Mouse (Mus musculus): ENCODE data around the gene Dhh.
A peak's percentile ranks its signal among the peaks of the same experiment; 100 is the strongest.

Dhh gene

DNA sequence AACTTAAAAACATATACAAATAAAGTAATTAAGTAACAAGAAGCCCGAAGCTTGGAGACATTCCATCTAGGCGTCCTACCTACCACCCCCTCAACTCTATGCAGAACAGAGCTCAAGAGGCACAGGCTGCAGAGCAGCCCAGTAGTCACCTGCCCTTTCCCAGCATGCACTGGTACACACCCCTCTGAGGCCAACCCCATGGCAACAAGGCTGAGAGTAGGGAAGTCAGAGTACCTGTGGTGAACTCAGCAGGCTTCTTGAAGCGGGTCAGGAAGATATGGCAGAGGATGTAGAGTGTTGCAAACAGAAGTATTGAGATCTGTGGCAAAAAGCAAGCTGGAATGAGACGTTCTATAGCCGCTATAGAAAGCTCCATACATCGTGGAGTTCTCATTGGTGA lies 16.6 kb upstream of the Dhh start:
- no peak for DNase-seq

DNA sequence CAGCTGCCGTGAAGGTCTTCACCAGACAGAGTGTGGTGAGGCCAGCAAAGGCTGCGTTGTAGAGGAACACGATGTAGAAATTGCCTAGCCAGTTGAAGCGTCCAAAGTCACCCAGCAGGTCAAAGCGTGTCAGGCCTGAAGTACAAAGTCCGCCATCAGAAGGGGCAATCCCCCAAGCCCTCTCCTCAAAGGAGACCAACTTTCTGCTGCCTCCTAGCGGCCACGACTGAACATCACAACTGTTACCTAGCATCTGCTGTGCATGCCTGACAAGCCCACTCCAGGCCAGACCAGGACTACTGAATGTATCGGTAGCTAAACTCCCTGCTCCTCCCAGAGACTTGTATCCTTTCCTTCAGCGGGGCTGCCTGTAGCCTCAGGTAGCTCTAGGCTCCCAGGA lies 6.4 kb upstream of the Dhh start:
- peak in 1 of 2 experiments; percentile 40 for DNase-seq

DNA sequence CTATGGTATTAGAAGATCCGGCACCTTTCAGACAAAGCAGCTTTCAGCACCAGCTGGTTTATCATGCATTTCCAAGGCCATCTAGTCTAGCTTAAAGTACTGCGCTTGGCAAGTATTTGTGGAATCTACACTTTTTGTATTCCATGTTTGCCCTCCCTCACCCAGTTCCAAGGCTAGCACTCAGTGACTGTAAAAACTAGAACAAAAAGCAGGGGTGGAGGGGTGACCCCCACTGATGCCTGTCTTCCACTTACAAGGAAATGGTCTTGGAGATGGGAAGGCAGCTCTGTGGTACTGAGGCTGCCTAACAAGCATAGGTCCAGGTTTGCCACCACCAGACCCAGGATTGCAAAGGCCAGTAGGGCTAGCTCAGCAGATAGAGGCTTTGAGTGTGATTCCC lies 4.3 kb upstream of the Dhh start:
- no peak for DNase-seq

DNA sequence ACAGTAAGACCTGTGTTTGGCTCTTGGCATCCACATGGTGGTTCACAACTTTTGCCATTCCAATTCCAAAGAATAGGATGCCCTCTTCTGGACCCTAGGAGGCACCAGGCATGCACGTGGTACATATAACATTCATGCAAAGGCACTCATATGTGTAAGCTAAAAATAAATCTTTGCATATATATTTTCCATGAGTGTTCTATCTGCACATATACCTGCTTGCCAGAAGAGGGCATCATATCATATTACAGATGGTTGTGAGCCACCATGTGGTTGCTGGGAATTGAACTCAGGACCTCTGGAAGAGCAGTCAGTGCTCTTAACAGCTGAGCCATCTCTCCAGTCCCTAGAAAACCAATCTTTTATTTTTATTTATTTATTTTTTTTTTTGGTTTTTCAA lies 3.2 kb upstream of the Dhh start:
- no peak for DNase-seq

DNA sequence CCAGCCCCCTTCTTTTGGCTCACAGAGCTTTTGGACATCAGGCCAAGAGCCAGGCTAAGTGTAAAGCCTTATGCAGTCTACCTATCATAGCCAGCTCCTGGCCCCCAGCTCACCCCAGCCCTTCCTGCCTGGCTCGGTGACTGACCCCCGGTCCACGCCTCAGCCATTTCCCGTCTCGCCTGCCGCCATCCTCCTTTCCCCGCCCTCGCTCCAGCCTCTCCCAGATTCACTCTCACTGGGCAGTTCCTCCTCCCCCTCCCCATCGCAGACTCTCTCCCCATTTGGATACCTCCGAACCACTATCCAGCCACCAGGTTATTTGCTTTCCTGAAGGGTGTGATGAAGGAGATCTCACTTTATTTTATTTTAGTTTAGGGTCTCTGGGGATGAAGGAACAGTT lies 845 bp downstream of the Dhh start:
- no peak for DNase-seq

DNA sequence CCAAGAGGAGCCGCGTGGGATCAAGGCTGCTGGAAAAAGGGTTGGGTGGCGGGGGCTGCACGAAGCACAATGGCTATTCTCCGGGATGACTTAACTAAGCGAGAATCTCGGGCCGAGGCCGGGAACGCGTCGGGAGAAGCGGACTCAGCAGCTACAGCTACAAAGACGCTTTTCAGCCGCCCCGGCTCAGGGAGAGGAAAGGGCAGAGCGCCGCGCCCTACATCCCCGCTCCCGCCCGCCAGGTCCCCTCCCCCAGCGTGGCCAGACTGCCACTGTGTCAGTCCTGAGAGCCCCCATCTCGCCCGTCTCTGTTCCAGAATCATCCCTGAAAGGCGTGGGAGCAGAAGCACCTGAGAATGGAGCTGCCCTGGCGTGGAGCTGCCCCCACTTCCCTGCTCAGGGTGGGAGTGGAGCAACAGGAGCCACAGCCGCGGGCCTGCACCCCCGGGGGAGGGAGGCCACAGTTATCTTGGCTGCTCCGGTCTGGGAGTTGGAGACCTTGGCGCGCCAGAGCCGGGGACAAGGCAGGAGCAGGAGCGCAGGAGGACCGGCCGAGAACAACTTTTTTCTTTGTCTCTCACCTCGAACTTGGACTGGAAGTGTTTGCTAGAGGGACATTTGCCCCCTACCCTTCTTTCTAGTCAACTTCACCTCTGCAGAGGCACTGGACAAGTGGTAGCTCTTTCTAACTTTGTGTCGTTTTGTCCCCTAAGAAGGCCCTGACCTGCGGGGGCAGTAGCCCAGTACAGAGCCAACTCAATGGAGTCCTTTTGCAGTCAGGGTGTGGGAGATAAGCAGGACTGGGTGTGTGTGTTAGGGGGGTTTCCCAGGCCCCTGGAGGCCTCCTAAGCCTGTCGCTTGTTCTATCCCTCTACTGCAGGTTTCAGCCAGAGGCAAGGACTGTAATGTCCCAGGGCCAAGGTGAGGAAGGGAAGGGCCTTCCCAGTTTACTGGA lies 2.4 kb downstream of the Dhh start:
- DNase-seq, result no peak

DNA sequence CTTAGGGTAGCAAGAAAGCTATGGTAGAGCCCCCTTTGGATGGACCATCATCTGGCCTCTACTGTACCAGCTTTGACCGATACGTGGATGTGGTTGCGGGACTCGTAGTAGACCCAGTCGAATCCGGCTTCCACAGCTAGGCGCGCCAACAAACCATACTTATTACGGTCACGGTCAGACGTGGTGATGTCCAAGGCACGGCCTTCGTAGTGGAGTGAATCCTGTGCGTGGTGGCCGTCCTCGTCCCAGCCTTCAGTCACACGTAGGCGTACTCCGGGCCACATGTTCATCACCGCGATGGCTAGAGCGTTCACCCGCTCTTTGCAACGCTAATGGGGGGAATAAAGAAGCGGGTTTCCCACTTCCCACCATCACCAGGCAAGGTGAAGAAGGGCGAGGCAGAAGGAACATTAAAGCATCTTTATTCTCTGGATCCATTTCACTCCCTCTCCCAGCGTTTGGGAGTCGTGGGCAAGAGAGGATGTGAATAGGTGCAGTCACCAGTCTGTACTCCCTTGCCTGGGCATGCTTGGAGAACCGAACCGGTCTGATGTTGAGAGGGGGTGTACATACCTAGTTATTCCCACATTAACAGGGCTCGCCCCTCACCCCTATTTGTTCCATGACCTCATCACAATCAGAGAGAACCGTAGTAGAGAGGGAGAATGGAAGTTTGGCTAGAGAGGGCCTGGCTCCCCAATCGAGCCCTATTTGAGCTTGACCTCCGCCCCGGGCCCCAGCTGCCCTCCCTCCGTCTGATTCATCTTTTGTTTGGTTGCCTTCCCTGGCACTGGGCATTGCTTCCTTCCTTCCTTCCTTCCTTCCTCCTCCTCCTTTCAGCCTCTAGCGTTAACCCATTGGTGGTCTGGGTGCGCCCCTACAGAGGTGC lies 3.4 kb downstream of the Dhh start:
- DNase-seq, result no peak

DNA sequence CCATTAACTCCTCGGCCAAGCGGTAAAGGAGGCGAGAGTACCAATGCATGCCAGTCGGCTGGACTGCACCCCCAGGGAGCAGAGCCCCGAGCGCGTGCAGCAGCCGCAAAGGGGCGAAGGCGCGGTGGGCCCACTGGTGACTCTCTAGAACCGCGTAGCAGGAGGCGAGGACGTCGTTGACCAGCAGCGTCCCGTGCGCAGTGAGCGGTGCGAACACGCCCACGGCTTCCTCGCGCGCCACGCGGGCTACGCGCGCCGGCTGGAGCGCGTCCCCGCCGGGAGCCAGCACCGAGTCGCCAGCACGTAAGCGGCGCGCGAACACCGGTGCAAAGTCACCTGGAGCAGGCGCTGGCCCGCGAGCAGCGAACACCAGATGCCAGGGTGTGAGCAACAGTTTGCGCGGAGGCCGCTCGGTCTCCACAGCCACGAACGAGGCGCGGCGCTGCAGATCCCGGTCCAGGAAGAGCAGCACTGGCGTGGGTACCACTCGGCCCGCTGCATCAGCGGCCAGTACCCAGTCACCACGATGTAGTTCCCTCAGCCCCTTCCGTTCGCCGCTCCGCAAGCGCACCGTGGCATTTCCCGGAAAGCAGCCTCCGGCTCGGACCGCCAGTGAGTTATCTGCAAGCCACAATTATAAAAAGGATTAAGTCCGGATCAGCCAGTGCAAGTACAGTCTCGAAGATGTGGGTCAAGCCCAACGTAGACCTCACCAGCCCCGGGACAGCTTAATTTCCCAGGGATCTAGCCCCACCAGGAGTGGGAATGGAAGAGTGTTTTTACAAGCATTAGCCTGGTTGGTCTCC lies 4.2 kb downstream of the Dhh start, which contains the start of gene Rhebl1:
Gene Rhebl1 (minus strand): TSS at position 601 of the 806 bp plus-strand sequence.
- DNase-seq, result peak in 1 of 2 experiments; percentile 37

DNA sequence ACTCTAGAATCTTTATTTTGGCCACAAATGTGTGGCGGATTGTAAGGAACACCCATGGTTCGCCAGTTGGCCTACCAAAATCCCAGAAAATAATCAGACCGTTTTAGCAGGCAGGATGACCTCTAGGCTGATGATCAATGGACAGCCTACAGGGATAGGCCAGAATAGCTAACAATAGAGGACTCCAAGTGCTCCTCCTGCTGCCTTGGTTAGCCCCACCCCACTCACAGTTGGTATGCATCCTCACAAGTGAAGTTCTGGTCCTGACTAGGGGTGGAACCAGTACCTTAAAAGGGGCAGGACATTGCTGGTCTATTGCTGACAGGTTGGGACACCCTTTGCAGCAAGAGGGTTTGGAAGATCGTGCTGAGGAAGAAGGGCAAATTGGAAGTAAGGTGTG lies 5.3 kb downstream of the Dhh start:
- DNase-seq, result no peak

DNA sequence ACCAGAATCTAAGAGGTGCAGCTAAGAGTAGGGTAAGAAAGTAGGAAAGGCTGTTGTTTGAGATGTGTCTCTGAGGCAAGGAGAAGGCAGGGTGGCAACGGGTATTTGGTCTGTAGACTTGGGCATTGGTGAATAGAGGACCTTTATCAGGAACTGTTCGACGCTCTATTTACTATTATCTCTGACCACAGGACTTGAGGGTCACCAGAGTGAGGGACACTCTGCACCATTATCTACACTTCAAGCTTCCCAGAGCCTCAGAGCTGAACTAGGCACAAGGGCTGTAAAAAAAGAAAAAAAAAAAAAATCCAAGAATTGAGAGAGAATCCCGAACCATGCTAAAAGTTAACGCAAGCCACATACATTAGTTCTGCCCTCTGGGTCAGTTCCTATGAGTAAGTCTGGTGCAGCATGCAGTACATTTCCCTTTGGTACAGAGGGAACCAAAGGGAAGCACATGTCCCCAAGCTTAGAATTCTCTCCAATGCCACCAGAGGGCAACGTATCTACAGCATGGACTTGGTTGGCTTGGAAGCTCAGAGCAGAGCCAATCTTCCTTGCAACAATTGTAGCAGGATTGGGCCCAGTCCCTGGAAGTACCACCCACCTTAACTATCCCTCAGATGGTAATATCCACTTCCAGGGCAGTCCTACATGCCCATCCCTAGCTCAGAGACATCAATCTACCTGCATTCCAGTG lies 6.3 kb downstream of the Dhh start:
- no peak for DNase-seq

DNA sequence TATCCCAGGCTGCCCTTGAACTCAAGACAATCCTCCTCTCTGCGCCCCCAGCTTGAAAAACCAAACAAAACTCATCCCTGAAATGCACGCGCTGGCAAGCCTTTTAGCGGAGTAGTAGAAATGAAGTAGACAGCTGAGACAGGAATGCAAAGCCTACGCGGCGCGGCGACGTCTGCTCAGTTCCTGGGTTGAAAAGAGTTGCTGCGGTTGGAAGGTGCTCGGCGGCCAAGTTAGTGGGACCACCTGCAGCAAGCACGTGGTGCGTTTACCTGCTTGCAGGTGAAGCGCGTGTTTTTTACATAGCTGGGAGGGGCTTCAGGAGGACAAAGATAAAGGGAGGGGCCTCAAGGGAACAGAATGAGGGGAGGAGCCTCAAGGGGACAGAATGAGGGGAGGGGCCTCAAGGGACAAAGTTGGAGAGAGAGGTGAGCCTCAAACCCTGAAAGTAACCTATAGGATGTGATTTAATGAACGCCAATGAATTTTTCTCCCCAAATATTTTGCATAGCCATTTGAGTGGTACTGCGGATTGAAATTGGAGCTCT lies 7.1 kb downstream of the Dhh start:
- no peak for DNase-seq

DNA sequence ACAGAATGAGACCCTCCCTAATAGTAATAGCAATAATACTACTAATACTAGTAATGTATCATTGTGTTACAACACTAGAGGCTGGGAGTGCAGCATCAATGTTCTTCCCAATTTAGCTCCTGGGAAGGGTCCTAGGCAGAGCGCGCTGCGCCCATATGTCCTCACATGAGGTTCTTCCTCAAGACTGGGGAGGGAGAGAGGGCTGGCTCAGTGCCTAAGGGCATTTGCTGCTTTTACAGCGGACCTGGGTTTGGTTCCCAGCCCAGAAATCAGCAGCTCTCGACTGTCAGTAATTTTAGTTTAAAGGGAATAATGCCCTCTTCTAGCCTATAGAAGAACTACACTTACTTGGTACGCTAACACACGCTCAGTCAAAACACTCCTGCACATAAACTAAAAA lies 10.8 kb downstream of the Dhh start:
- no peak for DNase-seq

DNA sequence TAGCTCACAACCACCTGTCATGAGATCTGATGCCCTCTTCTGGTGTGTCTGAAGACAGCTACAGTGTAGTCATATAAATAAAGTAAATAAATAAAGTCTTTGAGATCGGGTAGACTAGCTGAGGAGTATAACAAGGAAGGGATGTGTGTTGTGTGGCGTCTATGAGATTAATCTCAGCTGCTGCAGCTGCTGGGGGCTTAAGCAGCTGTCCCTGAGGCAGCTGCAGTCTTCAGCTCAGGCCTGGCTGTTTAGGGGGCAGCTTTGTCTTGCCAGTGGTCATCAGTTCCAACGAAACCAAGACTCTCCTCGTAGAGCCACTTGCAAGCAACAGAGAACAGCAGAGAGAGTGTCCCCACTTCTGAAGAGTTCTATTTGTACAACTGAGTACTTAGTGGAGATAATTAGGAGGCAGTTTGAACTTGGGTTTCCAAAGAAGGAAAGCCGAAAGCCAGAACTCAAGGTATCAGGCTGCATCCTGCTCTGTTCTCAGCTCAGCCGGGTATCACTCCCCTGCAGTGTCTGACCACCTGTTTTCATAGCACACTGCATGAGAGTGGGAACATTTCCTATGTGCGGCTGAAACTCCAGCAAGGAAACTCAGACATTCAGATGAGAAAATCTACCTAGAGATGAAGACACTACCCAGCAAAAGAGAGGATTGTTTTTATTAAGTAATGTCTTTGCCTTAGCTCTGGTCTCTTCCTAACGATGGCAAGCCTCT lies 11.5 kb downstream of the Dhh start:
- DNase-seq, result no peak

DNA sequence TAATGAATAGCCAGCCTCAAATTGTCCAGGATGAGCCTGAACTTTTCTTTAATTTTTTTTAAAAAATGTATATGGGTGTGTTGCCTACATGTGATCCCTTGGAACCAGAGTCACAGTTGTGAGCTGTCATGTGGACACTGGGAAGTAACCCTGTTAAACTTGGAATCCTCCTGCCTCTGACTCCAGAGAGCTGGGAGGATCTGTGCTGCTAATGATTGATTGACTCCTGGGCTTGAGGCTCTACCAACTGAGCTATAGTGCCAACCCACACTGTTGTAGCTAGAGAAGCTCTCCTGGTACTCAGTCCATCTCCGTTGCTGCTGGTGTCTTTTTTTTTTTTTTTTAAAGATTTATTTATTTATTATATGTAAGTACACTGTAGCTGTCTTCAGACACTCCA lies 14.2 kb downstream of the Dhh start:
- no peak for DNase-seq

DNA sequence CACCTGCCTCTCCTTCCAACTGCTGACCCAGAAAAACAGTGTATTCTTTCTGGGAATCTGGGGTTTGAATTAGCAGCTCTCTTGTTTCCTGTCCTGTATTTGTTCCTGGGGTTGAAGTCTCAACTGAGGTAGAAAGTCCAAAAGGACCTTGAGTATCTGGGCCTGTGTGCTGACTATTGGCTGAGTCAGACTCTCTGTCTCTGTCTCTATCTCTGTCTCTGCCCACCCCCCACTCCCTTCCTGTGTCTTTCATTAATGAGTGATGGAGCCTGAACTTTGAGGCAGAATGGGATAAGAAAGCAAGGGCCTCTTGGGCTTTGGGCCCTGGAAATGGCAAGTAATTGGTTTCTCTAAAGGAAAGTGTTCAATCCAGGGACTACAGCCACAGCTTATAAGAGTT lies 14.7 kb downstream of the Dhh start:
- no peak for DNase-seq

DNA sequence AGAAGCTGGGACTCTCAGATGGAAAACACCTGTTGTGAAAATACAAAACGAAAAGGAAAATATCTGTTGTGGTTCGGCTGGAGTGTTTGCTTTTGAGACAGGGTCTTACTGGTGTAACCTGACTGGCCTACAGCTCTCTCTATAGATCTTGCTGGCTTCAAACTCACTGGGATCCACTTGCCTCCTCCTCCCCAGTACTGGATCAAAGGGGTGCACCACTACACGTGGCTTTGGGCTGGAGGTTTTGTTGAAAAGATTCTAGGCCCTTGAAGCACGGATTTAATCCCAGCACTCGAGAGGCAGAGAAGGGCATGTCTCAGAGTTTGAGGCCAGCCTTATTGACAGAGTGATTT lies 16.7 kb downstream of the Dhh start:
- no peak for DNase-seq

DNA sequence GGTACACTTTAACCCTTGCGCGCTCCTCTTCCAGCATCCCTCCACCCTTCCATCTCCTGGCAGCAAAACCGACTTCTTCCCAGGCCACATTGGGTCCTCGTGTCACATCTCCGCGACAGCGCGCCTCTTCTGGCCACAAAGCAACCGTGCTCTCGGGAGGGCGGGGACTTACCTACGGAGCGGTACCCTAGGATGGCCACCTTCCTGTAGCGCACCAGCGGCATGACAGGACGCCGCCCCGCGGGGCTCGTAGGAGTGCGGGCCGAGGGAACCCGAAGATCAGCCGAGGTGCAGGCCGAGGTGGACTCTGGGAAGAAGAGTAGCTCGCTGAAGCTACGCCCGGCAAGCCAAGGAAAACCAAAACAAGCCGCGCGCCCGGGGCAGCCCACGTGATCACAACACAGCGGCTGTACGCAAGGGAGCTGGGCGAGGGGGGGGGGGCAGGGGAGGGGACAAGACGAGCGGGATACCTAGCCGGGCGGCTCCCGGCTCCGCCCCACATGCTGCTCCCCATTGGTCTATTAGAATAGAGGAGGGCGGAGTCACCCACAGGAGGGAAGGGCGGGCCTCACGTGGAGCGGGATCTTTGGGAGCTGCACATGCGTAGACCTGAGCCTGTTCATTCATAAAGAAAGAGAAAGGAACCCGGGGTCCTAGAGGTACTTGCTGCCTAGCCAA lies 17.2 kb downstream of the Dhh start:
- peak; percentile 84 to 90 for DNase-seq

DNA sequence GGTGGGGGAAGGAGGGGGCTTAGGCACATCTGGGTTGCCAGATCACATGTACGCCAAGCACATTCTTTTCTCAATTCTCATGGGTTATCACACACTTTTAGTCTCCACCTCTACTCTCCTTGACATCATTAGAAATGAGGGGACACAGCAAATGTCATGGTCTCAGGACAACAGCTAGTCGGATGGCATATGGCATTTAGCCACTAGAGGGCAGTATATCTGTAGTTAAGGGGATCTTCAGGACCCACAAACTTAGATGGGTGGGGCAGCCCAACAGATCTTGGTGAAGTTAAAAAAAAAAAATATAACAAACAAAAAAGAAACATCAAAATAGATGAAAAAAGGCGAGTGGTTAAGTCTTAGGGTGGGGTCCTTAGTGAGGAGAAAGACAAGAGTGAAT lies 21.0 kb downstream of the Dhh start:
- DNase-seq, result peak in 1 of 2 experiments; percentile 50

DNA sequence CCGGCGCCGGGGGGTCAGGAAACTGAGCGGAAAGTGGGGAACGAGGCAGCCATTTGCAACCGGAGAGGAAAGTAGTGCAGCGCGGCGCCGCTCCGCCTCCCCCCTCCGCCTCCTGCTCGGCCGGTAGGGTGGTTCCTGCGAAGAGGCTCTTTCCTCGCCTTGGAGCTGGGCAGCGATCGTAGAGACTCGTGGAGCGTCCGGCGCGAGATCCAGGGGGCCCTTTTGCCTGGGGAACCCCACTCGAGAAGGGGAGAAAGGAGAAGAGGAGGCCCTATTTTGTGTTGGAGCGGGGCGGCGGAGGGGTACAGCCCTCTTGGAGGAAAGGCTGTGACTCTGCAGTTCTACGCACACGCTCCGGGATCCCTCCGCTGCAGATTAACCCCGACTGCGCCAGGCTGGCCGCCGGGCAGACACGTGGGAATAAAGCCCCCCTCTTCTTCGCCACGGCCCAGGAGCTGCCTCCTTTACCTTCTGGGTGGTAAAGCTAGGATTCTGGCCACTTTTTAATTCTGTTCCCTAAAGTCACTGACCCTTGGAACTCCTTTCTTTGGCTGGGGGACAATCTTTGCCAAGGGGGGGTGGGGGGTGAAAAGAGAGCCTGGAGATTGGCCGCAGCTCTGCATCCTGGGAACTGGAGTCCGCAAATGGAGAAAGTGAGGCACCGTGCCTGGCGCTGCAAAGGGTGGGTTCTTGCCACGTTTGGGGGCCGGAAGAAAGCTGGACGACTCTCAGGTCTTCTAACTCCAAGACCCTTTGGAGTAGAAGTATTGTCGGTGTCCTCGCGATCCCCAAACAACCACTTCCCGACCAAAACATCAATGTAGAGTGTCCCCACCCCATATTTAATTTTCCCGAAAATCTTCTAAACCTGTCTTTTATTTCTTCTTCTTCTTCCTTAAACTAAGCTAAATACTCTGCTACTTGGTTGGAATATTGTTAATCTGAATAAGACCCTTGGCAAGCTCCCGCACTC lies 26.1 kb downstream of the Dhh start:
- DNase-seq, result peak; percentile 84 to 89
